Mouse (Mus musculus) intestine, embryonic 16.5 days (tissue): Measurements from ENCODE around the gene Slc23a2. TPM values are rescaled to one million over a fixed set of nuclear protein-coding genes. Genes with fewer than 3 reads are reported as not detected.

Experiments
- ATAC-seq: fragments of 200-750 bp; cut with Nextera tagmentation; 2 replicates; pipeline ENCODE4 v1.8.0; 2017; ENCODE audit warnings: moderate TSS enrichment, moderate library complexity
- H3K27ac ChIP-seq: fragments of 300-500 bp; sonication (generic); 2 replicates; pipeline ENCODE4 v1.5.1; 2014; ENCODE audit warnings: mild to moderate bottlenecking, low read length
- H3K27me3 ChIP-seq: fragments of 300-500 bp; sonication (generic); replicated peaks from 2 replicates; pipeline ENCODE4 v1.6.1; 2014; ENCODE audit warnings: low read length, control low read depth, mixed read lengths; ENCODE audit not compliant: control insufficient read depth, insufficient read depth
- H3K36me3 ChIP-seq: fragments of 300-500 bp; sonication (generic); 2 replicates; pipeline ENCODE4 v1.6.1; 2014; ENCODE audit warnings: low read length, control low read depth; ENCODE audit not compliant: control insufficient read depth, insufficient read depth
- H3K4me1 ChIP-seq: fragments of 300-500 bp; sonication (generic); 2 replicates; pipeline ENCODE4 v1.6.1; 2014; ENCODE audit warnings: low read length, control low read depth, mixed read lengths; ENCODE audit not compliant: control insufficient read depth, insufficient read depth
- H3K4me2 ChIP-seq: fragments of 300-500 bp; sonication (generic); 2 replicates; pipeline ENCODE4 v1.6.1; 2014; ENCODE audit warnings: low read depth, low read length, control low read depth
- H3K4me3 ChIP-seq: fragments of 300-500 bp; sonication (generic); 2 replicates; pipeline ENCODE4 v1.5.1; 2014; ENCODE audit warnings: mild to moderate bottlenecking, low read length
- H3K9ac ChIP-seq: fragments of 300-500 bp; sonication (generic); 2 replicates; pipeline ENCODE4 v1.6.1; 2014; ENCODE audit warnings: low read depth, low read length
- H3K9me3 ChIP-seq: fragments of 300-500 bp; sonication (generic); 2 replicates; pipeline ENCODE4 v1.6.1; 2016; ENCODE audit warnings: low read length, control low read depth; ENCODE audit not compliant: control insufficient read depth
- WGBS: fragments of 180-500 bp; shearing (Covaris S2); extraction: QIAGEN DNeasy Blood & Tissue Kit; methylation state at CpG from one replicate; pipeline ENCODE4 v1.1.7; 2014; 5-methylcytosine and 5-hydroxymethylcytosine counted together
- polyA plus RNA-seq: library from polyadenylated mRNA; unstranded; fragments of >200 nt; fragmentation: Nextera tagmentation; extraction: Ambion mirVana; gene quantifications from 2 replicates; pipeline ENCODE4 v1.2.1, GENCODE M21; 2015

The Slc23a2 gene
- polyA plus RNA-seq, 1 experiment from 2014 or later: 13.5 TPM

DNA sequence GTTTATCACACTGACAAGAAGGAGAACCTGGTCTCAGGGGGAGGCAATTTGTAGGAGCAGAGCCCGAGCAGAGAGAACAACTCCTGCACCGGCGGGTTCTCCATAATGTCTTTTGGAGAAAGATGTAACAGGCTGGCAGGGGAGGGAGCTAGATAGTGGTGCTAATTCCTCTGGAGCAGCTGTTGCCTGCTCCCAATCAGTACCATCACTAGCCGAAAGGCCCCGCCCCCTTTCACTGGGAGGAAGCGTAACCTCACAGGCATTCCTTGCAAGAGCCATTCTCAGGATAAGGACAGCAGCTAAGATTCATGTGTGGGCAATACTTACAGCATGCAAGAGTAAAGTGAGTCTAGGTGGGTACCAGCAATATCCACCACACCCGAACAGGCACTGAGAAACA, 127.3 kb downstream of the Slc23a2 start:
- Histone ChIP-seq H3K4me3 (no peak overlapping the region), H3K4me2 (no peak overlapping the region), H3K9ac (no peak overlapping the region), H3K36me3 (no peaks in the 10 kb centered on the region), H3K27ac (no peak overlapping the region), H3K9me3 (no peaks in the 10 kb centered on the region), H3K27me3 (no peaks in the 10 kb centered on the region), H3K4me1 (peaks cover 8% of the 10 kb centered on the region; the same call in 1 of the 2 replicates)
- 32% methylated on average over 7 of the region's 7 CpGs for WGBS
- no peak for ATAC-seq

- Histone ChIP-seq H3K27me3 (no peaks in the 10 kb centered on the region), H3K27ac (no peak overlapping the region), H3K4me1 (no peaks in the 10 kb centered on the region), H3K9me3 (no peaks in the 10 kb centered on the region), H3K4me2 (no peak overlapping the region), H3K9ac (no peak overlapping the region), H3K4me3 (no peak overlapping the region), H3K36me3 (no peaks in the 10 kb centered on the region)
- ATAC-seq: no peak
- 82% methylated on average over 1 of the region's 1 CpGs for WGBS
Measured at GRCm38 (mm10) chr2:132016034-132016433, 128.9 kb downstream of the Slc23a2 start.

GRCm38 (mm10) chr2:132013152-132013551, 131.8 kb downstream of the Slc23a2 start:
- Histone ChIP-seq H3K4me3 (no peak overlapping the region), H3K36me3 (no peaks in the 10 kb centered on the region), H3K4me1 (no peaks in the 10 kb centered on the region), H3K27ac (no peak overlapping the region), H3K9ac (no peak overlapping the region), H3K9me3 (no peaks in the 10 kb centered on the region), H3K27me3 (no peaks in the 10 kb centered on the region), H3K4me2 (no peak overlapping the region)
- no peak for ATAC-seq
- WGBS: 93% methylated on average over 4 of the region's 4 CpGs

GRCm38 (mm10) chr2:132010781-132011180, 134.1 kb downstream of the Slc23a2 start:
- Histone ChIP-seq H3K9ac (no peak overlapping the region), H3K4me1 (no peaks in the 10 kb centered on the region), H3K27me3 (no peaks in the 10 kb centered on the region), H3K27ac (no peak overlapping the region), H3K36me3 (no peaks in the 10 kb centered on the region), H3K4me2 (no peak overlapping the region), H3K4me3 (no peak overlapping the region), H3K9me3 (no peaks in the 10 kb centered on the region)
- no peak for ATAC-seq
- 91% methylated on average over 2 of the region's 2 CpGs for WGBS

- WGBS: 52% methylated on average over 4 of the region's 4 CpGs
- no peak for ATAC-seq
Measured at GRCm38 (mm10) chr2:132008186-132008585, 136.7 kb downstream of the Slc23a2 start.

DNA sequence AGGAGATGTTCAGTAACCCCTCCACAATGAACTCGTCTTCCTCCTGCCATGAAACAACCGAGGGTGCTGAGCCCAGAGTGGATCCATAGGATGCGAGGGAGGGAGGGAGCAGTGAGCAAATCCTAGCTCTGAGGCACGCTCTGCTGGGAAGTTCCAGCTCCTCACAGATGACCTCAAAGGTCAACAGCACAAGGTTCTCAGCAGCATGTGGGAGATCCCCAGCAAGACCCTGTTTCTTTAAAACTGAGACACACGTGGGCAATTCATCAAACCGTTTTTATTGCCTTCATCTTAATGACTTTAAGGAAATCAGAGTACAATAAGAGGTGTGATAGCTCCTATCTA, 137.5 kb downstream of the Slc23a2 start:
- no peak overlapping the region for H3K4me2 ChIP-seq
- no peak overlapping the region for H3K4me3 ChIP-seq
- H3K9ac ChIP-seq: no peak overlapping the region
- no peak overlapping the region for H3K27ac ChIP-seq
- ATAC-seq: no peak
- H3K9me3 ChIP-seq: no peaks in the 10 kb centered on the region
- no peaks in the 10 kb centered on the region for H3K4me1 ChIP-seq
- 38% methylated on average over 6 of the region's 6 CpGs for WGBS
- H3K27me3 ChIP-seq: no peaks in the 10 kb centered on the region
- no peaks in the 10 kb centered on the region for H3K36me3 ChIP-seq

More at GRCm38 (mm10) chr2:132008186-132008585, 136.7 kb downstream of the Slc23a2 start:
- Histone ChIP-seq H3K36me3 (no peaks in the 10 kb centered on the region), H3K4me1 (no peaks in the 10 kb centered on the region), H3K4me3 (no peak overlapping the region), H3K27me3 (no peaks in the 10 kb centered on the region), H3K9ac (no peak overlapping the region), H3K4me2 (no peak overlapping the region), H3K27ac (no peak overlapping the region), H3K9me3 (no peaks in the 10 kb centered on the region)

GRCm38 (mm10) chr2:132006561-132007474, 138.1 kb downstream of the Slc23a2 start:
- no peak overlapping the region for H3K27ac ChIP-seq

GRCm38 (mm10) chr2:132005445-132005844, 139.5 kb downstream of the Slc23a2 start:
- H3K27me3 ChIP-seq: no peaks in the 10 kb centered on the region
- no peak for ATAC-seq
- H3K4me2 ChIP-seq: no peak overlapping the region
- WGBS: 80% methylated on average over 4 of the region's 4 CpGs
- no peak overlapping the region for H3K27ac ChIP-seq
- no peaks in the 10 kb centered on the region for H3K9me3 ChIP-seq
- no peak overlapping the region for H3K4me3 ChIP-seq
- H3K4me1 ChIP-seq: no peaks in the 10 kb centered on the region
- H3K9ac ChIP-seq: no peak overlapping the region
- H3K36me3 ChIP-seq: no peaks in the 10 kb centered on the region

More at GRCm38 (mm10) chr2:132006561-132007474, 138.1 kb downstream of the Slc23a2 start:
- WGBS: 82% methylated on average over 18 of the region's 18 CpGs
- Histone ChIP-seq H3K4me3 (no peak overlapping the region), H3K36me3 (no peaks in the 10 kb centered on the region), H3K9me3 (no peaks in the 10 kb centered on the region), H3K4me2 (no peak overlapping the region), H3K27me3 (no peaks in the 10 kb centered on the region), H3K9ac (no peak overlapping the region), H3K4me1 (no peaks in the 10 kb centered on the region)
- ATAC-seq: peak; percentile 26

DNA sequence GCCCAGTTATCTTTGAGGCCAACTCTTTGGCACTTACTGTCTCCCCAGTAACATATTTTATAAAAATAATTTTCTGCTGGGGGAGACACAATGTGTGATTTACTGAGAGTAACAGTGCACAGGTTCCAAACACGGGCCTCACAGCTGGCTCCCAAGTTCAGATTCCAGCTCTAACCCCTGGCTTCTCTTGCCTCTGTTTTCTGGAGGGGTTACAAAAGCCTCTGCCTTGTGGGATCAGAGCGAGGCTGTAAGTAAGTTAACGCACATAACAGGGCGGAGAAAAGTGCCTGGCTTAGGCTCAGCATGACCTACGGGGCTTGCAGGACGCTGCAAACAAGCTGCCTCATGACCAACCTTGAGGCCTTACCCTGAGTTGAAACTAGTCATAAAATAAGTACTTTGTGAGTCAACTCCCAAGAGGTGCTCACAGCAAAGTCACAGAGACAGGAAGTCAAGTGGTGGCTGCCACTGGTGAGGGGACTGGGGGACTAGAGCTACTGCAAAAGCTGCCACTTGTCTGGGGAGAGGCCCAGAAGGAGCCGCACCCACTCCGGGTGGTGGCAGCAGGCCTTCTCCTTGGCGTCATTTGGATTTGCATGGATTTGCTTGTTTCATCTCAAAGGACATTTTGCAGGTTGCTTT, 140.3 kb downstream of the Slc23a2 start:
- Histone ChIP-seq H3K9me3 (no peaks in the 10 kb centered on the region), H3K4me3 (no peak overlapping the region), H3K4me2 (no peak overlapping the region), H3K27ac (no peak overlapping the region), H3K36me3 (no peaks in the 10 kb centered on the region), H3K4me1 (no peaks in the 10 kb centered on the region), H3K9ac (no peak overlapping the region), H3K27me3 (no peaks in the 10 kb centered on the region)
- no peak for ATAC-seq
- WGBS: 73% methylated on average over 9 of the region's 9 CpGs
